Mouse (Mus musculus) forebrain, embryonic 14.5 days (tissue): ENCODE data around the gene Zbtb17. TPM values are rescaled to one million over a fixed set of nuclear protein-coding genes. Genes with fewer than 3 reads are reported as not detected.

Source experiments
- ATAC-seq: fragments of 200-750 bp; cut with Nextera tagmentation; 2 replicates; pipeline ENCODE4 v1.8.0; 2017; ENCODE audit warnings: mild to moderate bottlenecking, moderate library complexity
- DNase-seq: peaks from one replicate; pipeline ENCODE4 v3.0.0-alpha.2; 2015; ENCODE audit warnings: low spot score
- H3K27ac ChIP-seq: fragments of 300-500 bp; sonication (generic); 2 replicates; pipeline ENCODE4 v1.5.1; 2014; ENCODE audit warnings: low read depth, mild to moderate bottlenecking, control low read depth, low read length, moderate library complexity
- H3K27me3 ChIP-seq: fragments of 300-500 bp; sonication (generic); replicated peaks from 2 replicates; pipeline ENCODE4 v1.6.1; 2014; ENCODE audit warnings: low read length, control low read depth, mixed read lengths; ENCODE audit not compliant: control insufficient read depth, insufficient read depth
- H3K36me3 ChIP-seq: fragments of 300-500 bp; sonication (generic); 2 replicates; pipeline ENCODE4 v1.6.1; 2014; ENCODE audit warnings: low read length, control low read depth; ENCODE audit not compliant: control insufficient read depth, insufficient read depth
- H3K4me1 ChIP-seq: fragments of 300-500 bp; sonication (generic); 2 replicates; pipeline ENCODE4 v1.6.1; 2014; ENCODE audit warnings: antibody characterized with exemption, low read length, control low read depth; ENCODE audit not compliant: control insufficient read depth, insufficient read depth
- H3K4me2 ChIP-seq: fragments of 300-500 bp; sonication (generic); 2 replicates; pipeline ENCODE4 v1.6.1; 2014; ENCODE audit warnings: mild to moderate bottlenecking, control low read depth, low read length
- H3K4me3 ChIP-seq: fragments of 300-500 bp; sonication (generic); 2 replicates; pipeline ENCODE4 v1.5.1; 2014; ENCODE audit warnings: low read depth, low read length, control low read depth
- H3K9ac ChIP-seq: fragments of 300-500 bp; sonication (generic); 2 replicates; pipeline ENCODE4 v1.6.1; 2014; ENCODE audit warnings: mild to moderate bottlenecking, low read length, control low read depth, moderate library complexity
- H3K9me3 ChIP-seq: fragments of 300-500 bp; sonication (generic); replicated peaks from 2 replicates; pipeline ENCODE4 v1.6.1; 2016; ENCODE audit warnings: low read length, control low read depth, mixed read lengths; ENCODE audit not compliant: control insufficient read depth
- WGBS: fragments of 180-500 bp; shearing (Covaris S2); extraction: QIAGEN DNeasy Blood & Tissue Kit; methylation state at CpG from one replicate; pipeline ENCODE4 v1.1.7; 2014; 5-methylcytosine and 5-hydroxymethylcytosine counted together
- polyA plus RNA-seq: library from polyadenylated mRNA; unstranded; fragments of >200 nt; fragmentation: Nextera tagmentation; extraction: Ambion mirVana; gene quantifications from 2 replicates; pipeline ENCODE4 v1.2.1, GENCODE M21; 2014

The Zbtb17 gene
- polyA plus RNA-seq, 1 experiment from 2014 or later: 41.3 TPM

GRCm38 (mm10) chr4:141408577-141408976 lies 35.9 kb upstream of the Zbtb17 start:
- Histone ChIP-seq H3K36me3 (no peaks in the 10 kb centered on the region), H3K27me3 (no peaks in the 10 kb centered on the region), H3K4me3 (no peak overlapping the region), H3K9me3 (no peaks in the 10 kb centered on the region), H3K4me1 (no peaks in the 10 kb centered on the region), H3K27ac (no peak overlapping the region), H3K9ac (no peak overlapping the region), H3K4me2 (no peak overlapping the region)
- DNase-seq (no peak), ATAC-seq (no peak)
- 93% methylated on average over 3 of the region's 3 CpGs for WGBS

- 20% methylated on average over 22 of the region's 22 CpGs for WGBS
- Histone ChIP-seq H3K27me3 (no peaks in the 10 kb centered on the region), H3K9ac (no peak overlapping the region), H3K4me3 (no peak overlapping the region), H3K36me3 (no peaks in the 10 kb centered on the region), H3K4me1 (no peaks in the 10 kb centered on the region), H3K27ac (no peak overlapping the region), H3K9me3 (no peaks in the 10 kb centered on the region), H3K4me2 (no peak overlapping the region)
- ATAC-seq (no peak), DNase-seq (no peak)
Measured at GRCm38 (mm10) chr4:141411430-141411992, 32.9 kb upstream of the Zbtb17 start.

- DNase-seq (no peak), ATAC-seq (no peak)
- Histone ChIP-seq H3K9me3 (no peaks in the 10 kb centered on the region), H3K4me1 (no peaks in the 10 kb centered on the region), H3K27me3 (no peaks in the 10 kb centered on the region), H3K27ac (no peak within 1 kb of the TSS), H3K36me3 (no peaks in the 10 kb centered on the region), H3K4me3 (no peak within 1 kb of the TSS), H3K4me2 (no peak within 1 kb of the TSS), H3K9ac (no peak within 1 kb of the TSS)
- 67% methylated on average over 7 of the region's 7 CpGs for WGBS
Measured at GRCm38 (mm10) chr4:141415924-141416323, 28.5 kb upstream of the Zbtb17 start, which contains the start of gene Clcnkb. TSS of gene Clcnkb (minus strand) at chr4:141416014.

- no peak for ATAC-seq
- no peak for DNase-seq
- Histone ChIP-seq H3K4me3 (no peak overlapping the region), H3K27me3 (no peaks in the 10 kb centered on the region), H3K9ac (no peak overlapping the region), H3K4me1 (no peaks in the 10 kb centered on the region), H3K9me3 (no peaks in the 10 kb centered on the region), H3K4me2 (no peak overlapping the region), H3K36me3 (no peaks in the 10 kb centered on the region), H3K27ac (no peak overlapping the region)
- 76% methylated on average over 27 of the region's 27 CpGs for WGBS
Measured at GRCm38 (mm10) chr4:141419398-141420191, 24.9 kb upstream of the Zbtb17 start.

DNA sequence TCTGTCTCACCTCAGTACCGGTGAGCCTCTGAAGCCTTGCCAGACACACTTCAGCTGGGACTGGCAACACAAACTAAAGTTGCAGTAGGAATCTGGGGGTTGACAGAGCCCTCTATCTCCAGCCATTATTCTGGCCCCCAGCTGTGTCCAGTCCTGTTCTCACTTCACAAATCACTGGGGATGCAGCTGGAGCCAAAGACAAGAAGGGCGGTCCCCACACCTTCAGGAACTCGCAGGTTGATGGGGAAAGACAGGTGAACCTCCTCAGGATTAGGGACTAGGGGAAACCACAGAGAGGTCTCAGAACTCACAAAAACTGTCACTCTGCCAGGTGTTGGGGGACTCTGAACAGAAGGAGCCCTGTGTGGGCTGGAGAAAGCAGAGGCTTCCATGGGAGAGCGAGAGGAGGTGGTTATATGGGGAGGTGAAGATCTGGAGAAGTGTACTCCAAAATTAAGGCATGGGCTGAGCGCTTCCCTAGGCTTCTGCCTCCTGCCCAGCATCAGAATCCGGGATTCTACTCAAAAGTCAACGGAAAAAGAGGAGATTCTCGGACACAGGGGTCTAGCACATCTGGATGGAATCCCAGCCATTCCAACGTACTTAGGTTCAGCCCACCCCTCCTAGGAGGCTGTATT lies 24.1 kb upstream of the Zbtb17 start, which contains the start of gene Hspb7:
Gene Hspb7, plus strand, starts transcription at position 588 of the 638 bp plus-strand sequence.
- H3K4me2 ChIP-seq: no peak within 1 kb of the TSS
- 62% methylated on average over 9 of the region's 9 CpGs for WGBS

DNA sequence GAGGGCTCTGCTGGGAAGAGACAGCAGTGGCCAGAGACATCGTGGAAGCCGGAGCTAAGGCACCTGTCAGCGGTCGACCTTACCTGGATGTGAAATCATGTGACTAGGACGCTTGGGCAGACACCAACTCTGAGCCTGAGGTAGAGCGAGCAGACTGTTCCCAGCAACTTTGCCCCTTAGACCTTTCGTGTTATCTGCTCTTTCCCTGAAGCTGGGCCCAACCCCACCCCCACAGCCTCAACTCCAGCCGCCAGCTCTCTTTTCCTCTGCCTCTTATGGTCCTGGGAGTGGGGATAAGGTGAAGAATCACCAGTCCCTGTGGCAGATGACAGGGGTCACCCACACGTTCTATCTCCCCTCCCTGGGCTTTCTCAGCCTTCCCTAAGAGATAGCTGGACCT lies 23.6 kb upstream of the Zbtb17 start:
- H3K36me3 ChIP-seq: no peaks in the 10 kb centered on the region
- no peaks in the 10 kb centered on the region for H3K27me3 ChIP-seq
- H3K4me2 ChIP-seq: no peak overlapping the region
- H3K27ac ChIP-seq: no peak overlapping the region
- H3K4me1 ChIP-seq: no peaks in the 10 kb centered on the region
- no peak overlapping the region for H3K4me3 ChIP-seq
- DNase-seq (no peak), ATAC-seq (no peak)
- H3K9ac ChIP-seq: no peak overlapping the region
- H3K9me3 ChIP-seq: no peaks in the 10 kb centered on the region
- 55% methylated on average over 9 of the region's 9 CpGs for WGBS

More for the DNA sequence above, 24.1 kb upstream of the Zbtb17 start, which contains the start of gene Hspb7:
- no peaks in the 10 kb centered on the region for H3K9me3 ChIP-seq
- H3K36me3 ChIP-seq: no peaks in the 10 kb centered on the region
- H3K27me3 ChIP-seq: no peaks in the 10 kb centered on the region
- no peak within 1 kb of the TSS for H3K27ac ChIP-seq
- DNase-seq: no peak
- H3K4me3 ChIP-seq: no peak within 1 kb of the TSS
- H3K9ac ChIP-seq: no peak within 1 kb of the TSS
- H3K4me1 ChIP-seq: no peaks in the 10 kb centered on the region
- ATAC-seq: no peak

- WGBS: 67% methylated on average over 14 of the region's 14 CpGs
- no peak for DNase-seq
- no peak overlapping the region for H3K9ac ChIP-seq
Measured at GRCm38 (mm10) chr4:141421423-141421822, 23.0 kb upstream of the Zbtb17 start.

DNA sequence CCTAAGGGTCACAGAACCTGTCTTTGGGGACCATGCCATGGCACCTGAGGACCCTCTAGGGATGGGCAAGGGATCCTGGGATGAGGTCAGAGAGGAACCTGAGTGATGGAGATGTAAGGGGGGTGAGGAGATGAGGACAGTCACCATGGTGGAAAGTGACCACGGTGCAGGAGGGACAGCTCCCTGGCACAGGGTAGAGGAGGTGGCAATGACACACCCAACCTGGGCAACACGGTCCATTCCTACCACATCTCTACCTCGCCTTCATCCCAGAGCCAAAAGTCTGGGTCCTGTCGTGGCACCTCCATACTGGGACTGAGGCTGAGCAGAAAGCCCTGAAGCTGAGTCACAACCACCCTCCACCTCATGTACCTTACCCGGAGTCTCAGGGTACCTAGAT lies 21.6 kb upstream of the Zbtb17 start:
- H3K4me2 ChIP-seq: no peak overlapping the region
- no peaks in the 10 kb centered on the region for H3K36me3 ChIP-seq
- no peaks in the 10 kb centered on the region for H3K27me3 ChIP-seq
- ATAC-seq (no peak), DNase-seq (no peak)
- H3K27ac ChIP-seq: no peak overlapping the region
- no peak overlapping the region for H3K4me3 ChIP-seq
- no peaks in the 10 kb centered on the region for H3K4me1 ChIP-seq
- H3K9ac ChIP-seq: no peak overlapping the region
- 70% methylated on average over 5 of the region's 5 CpGs for WGBS
- H3K9me3 ChIP-seq: no peaks in the 10 kb centered on the region

More at GRCm38 (mm10) chr4:141421423-141421822, 23.0 kb upstream of the Zbtb17 start:
- ATAC-seq: no peak
- no peaks in the 10 kb centered on the region for H3K36me3 ChIP-seq
- H3K4me1 ChIP-seq: no peaks in the 10 kb centered on the region
- H3K4me3 ChIP-seq: no peak overlapping the region
- no peaks in the 10 kb centered on the region for H3K27me3 ChIP-seq
- no peak overlapping the region for H3K4me2 ChIP-seq
- no peaks in the 10 kb centered on the region for H3K9me3 ChIP-seq
- no peak overlapping the region for H3K27ac ChIP-seq

DNA sequence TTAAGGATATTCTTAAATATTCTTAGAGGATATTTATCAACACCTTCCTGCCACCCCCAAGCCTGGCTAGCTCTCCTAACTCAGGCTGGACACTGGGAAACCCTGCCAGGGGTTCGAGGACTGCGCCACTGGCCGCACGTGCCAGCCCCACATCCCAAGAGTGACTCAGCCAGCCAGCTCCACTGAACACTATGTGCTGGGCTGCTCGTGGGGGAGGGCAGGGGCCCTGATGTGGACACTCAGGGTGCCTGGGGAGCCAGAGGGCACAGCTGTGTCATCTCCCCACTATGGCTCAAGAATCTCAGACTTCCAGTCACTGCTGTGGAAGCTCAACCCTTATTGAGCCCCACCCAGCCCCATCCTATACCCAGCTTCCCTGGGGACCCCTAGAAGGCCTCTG lies 21.2 kb upstream of the Zbtb17 start:
- Histone ChIP-seq H3K9ac (no peak overlapping the region), H3K4me3 (no peak overlapping the region), H3K4me2 (no peak overlapping the region), H3K4me1 (no peaks in the 10 kb centered on the region), H3K27ac (no peak overlapping the region), H3K9me3 (no peaks in the 10 kb centered on the region), H3K36me3 (no peaks in the 10 kb centered on the region), H3K27me3 (no peaks in the 10 kb centered on the region)
- WGBS: 83% methylated on average over 5 of the region's 5 CpGs
- DNase-seq (no peak), ATAC-seq (no peak)
